Mouse (Mus musculus) stomach, embryonic 16.5 days (tissue): Measurements from ENCODE around the gene Ldha. TPM values are rescaled to one million over a fixed set of nuclear protein-coding genes. Genes with fewer than 3 reads are reported as not detected.

Experiments used
- ATAC-seq: fragments of 200-750 bp; cut with Nextera tagmentation; 2 replicates; pipeline ENCODE4 v1.8.0; 2017; ENCODE audit warnings: moderate number of reproducible peaks, moderate TSS enrichment; ENCODE audit not compliant: insufficient read depth, low FRiP score
- H3K27ac ChIP-seq: fragments of 300-500 bp; sonication (generic); 2 replicates; pipeline ENCODE4 v1.5.1; 2014; ENCODE audit warnings: low read length
- H3K27me3 ChIP-seq: fragments of 300-500 bp; sonication (generic); 2 replicates; pipeline ENCODE4 v1.6.1; 2014; ENCODE audit warnings: low read length, control low read depth, mixed read lengths; ENCODE audit not compliant: control insufficient read depth, insufficient read depth
- H3K36me3 ChIP-seq: fragments of 300-500 bp; sonication (generic); 2 replicates; pipeline ENCODE4 v1.6.1; 2014; ENCODE audit warnings: low read length; ENCODE audit not compliant: control insufficient read depth, insufficient read depth
- H3K4me1 ChIP-seq: fragments of 300-500 bp; sonication (generic); 2 replicates; pipeline ENCODE4 v1.6.1; 2014; ENCODE audit warnings: low read length, control low read depth, mixed read lengths; ENCODE audit not compliant: control insufficient read depth, insufficient read depth
- H3K4me2 ChIP-seq: fragments of 300-500 bp; sonication (generic); 2 replicates; pipeline ENCODE4 v1.6.1; 2014; ENCODE audit warnings: low read depth, low read length, mixed read lengths
- H3K4me3 ChIP-seq: fragments of 300-500 bp; sonication (generic); replicated peaks from 2 replicates; pipeline ENCODE4 v1.5.1; 2014; ENCODE audit warnings: mild to moderate bottlenecking, low read length
- H3K9ac ChIP-seq: fragments of 300-500 bp; sonication (generic); 2 replicates; pipeline ENCODE4 v1.6.1; 2014; ENCODE audit warnings: low read length
- H3K9me3 ChIP-seq: fragments of 300-500 bp; sonication (generic); replicated peaks from 2 replicates; pipeline ENCODE4 v1.6.1; 2016; ENCODE audit warnings: low read length, control low read depth; ENCODE audit not compliant: control insufficient read depth
- WGBS: fragments of 180-500 bp; shearing (Covaris S2); extraction: QIAGEN DNeasy Blood & Tissue Kit; methylation state at CpG from one replicate; pipeline ENCODE4 v1.1.7; 2014; 5-methylcytosine and 5-hydroxymethylcytosine counted together
- polyA plus RNA-seq: library from polyadenylated mRNA; unstranded; fragments of >200 nt; fragmentation: Nextera tagmentation; extraction: Ambion mirVana; gene quantifications from 2 replicates; pipeline ENCODE4 v1.2.1, GENCODE M21; 2015

The Ldha gene
- polyA plus RNA-seq, 1 experiment from 2014 or later, result 1,904 TPM

DNA sequence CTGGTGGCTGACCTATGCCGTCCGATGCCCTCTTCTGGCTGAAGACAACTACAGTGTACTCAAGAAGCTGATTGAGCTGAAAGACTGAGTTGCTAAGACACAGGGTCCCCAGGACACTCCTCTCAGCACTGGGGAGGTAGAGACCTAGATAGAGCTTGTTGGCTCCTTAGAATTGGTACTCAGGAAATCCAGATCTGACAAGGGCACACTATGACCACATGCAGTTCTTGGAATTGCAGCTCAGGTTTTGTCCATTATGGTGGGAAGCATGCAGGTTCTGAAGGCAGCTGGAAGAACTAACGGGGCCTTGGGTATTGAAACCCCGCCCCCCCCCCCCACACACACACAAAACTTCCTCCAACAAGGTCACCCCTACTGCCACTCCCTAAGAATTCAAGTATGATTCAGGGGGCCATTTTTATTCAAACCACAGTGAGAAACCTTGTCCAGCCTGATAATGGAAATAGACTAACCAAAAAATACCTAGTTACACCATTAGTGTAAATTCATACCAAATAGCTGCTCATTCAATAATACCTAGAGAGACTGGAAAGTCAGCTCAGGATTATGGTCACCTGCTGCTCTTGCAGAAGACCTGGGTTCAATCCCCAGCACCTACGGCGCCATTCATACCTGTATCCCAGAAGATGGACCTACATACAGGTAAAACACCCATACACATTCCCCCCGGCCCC lies 14.7 kb downstream of the Ldha start:
- ATAC-seq, result no peak
- H3K27me3 ChIP-seq, result no peaks in the 10 kb centered on the region
- H3K9me3 ChIP-seq, result no peaks in the 10 kb centered on the region
- no peak overlapping the region for H3K9ac ChIP-seq
- H3K36me3 ChIP-seq, result peaks cover 32% of the 10 kb centered on the region
- H3K27ac ChIP-seq, result no peak overlapping the region
- H3K4me3 ChIP-seq, result no peak overlapping the region
- no peaks in the 10 kb centered on the region for H3K4me1 ChIP-seq
- H3K4me2 ChIP-seq, result no peak overlapping the region
- WGBS, result 70% methylated on average over 7 of the region's 7 CpGs

DNA sequence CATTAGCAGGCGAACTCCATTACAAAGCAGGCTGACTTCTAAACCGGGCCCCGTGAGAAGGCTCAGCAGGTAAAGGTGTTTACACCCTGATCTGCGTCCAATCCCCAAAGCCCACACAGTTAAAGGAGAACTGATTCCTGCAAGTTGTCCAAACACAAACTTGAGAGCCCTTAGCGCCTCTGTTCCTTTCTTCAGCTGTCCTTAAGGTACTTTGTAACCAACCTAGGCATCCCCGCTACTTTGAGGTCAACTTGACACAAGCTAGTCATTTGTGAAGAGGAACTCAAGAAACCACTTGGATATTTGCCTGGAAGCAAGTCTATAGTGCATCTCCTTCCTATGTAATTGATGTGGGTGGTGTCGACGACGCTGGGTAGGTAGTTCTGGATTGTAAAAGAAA lies 16.2 kb downstream of the Ldha start:
- Histone ChIP-seq H3K9ac (no peak overlapping the region), H3K4me3 (no peak overlapping the region), H3K27ac (no peak overlapping the region), H3K4me2 (no peak overlapping the region), H3K36me3 (peaks cover 18% of the 10 kb centered on the region), H3K4me1 (no peaks in the 10 kb centered on the region), H3K27me3 (no peaks in the 10 kb centered on the region), H3K9me3 (no peaks in the 10 kb centered on the region)
- 65% methylated on average over 9 of the region's 9 CpGs for WGBS
- ATAC-seq, result no peak

DNA sequence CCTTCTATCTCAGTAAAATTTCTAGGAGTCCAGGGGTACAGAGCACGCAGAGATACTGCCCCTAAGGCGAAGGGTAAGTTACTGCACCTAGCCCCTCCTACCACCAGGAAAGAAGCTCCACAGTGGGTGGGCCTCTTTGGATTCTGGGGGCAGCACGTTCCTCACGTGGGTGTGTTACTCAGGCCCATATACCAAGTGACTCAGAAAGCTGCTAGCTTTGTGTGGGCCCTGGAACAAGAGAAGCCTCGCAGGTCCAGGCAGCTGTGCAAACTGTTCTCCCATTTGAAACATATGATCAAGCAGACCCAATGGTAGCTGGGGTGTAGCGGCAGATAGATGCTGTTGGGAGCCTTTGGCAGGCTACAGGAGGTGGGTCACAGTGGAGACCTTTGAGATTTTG lies 17.8 kb downstream of the Ldha start:
- Histone ChIP-seq H3K36me3 (peaks cover 4% of the 10 kb centered on the region; the same call in 1 of the 2 replicates), H3K27me3 (no peaks in the 10 kb centered on the region), H3K4me2 (no peak overlapping the region), H3K9ac (no peak overlapping the region), H3K9me3 (no peaks in the 10 kb centered on the region), H3K4me1 (no peaks in the 10 kb centered on the region), H3K27ac (no peak overlapping the region), H3K4me3 (no peak overlapping the region)
- ATAC-seq, result no peak
- WGBS, result 47% methylated on average over 6 of the region's 6 CpGs

DNA sequence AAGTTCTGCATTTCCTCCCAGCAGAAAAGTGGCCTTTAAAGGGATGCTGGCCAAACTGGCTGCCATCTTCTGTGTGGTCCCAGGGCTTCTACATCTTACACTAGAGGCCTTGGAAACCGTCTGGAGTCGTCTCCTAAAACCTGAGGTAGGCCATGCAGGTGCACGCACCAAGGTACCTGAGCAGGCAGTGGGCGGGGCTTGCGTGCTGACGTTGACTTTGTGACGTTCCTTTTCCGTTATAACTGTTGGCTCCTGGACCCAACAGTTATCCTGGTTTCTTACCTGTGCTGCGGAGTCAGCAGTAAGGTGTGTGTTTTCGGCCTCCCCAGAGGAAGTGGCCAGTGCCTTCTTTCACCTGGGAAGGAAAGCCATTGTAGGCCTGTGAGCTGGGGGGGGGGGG lies 19.7 kb downstream of the Ldha start, which contains the start of gene Ldhc:
Ldhc (plus strand) TSS at position 208 of the 400 bp plus-strand sequence.
- ATAC-seq, result no peak
- Histone ChIP-seq H3K4me3 (no peak within 1 kb of the TSS), H3K9ac (no peak within 1 kb of the TSS), H3K27ac (no peak within 1 kb of the TSS), H3K36me3 (no peaks in the 10 kb centered on the region), H3K27me3 (no peaks in the 10 kb centered on the region), H3K4me2 (no peak within 1 kb of the TSS), H3K9me3 (no peaks in the 10 kb centered on the region), H3K4me1 (no peaks in the 10 kb centered on the region)
- 45% methylated on average over 10 of the region's 10 CpGs for WGBS

DNA sequence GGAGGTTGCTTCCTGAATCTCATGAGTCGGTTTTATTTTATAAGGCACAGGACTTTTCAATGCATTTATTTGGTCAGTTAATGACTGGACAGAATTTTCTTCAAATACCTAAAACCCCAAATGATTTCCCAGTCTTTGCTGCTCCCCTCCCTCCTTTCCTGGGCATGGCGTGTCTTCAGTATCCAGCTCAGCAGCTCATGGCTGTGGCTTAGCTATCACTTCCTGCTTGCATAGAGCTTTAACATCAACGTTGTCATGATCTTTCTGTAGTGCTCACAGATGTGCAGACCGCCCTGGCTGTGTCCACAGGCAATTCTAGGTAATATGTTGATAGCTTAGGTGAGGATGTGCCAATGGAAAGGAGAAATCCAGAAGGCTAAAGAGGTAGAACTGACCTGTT lies 30.7 kb downstream of the Ldha start:
- Histone ChIP-seq H3K9ac (no peak overlapping the region), H3K4me2 (no peak overlapping the region), H3K36me3 (no peaks in the 10 kb centered on the region), H3K9me3 (no peaks in the 10 kb centered on the region), H3K4me1 (no peaks in the 10 kb centered on the region), H3K27ac (no peak overlapping the region), H3K4me3 (no peak overlapping the region), H3K27me3 (no peaks in the 10 kb centered on the region)
- WGBS, result 63% methylated on average over 4 of the region's 4 CpGs
- ATAC-seq, result no peak

DNA sequence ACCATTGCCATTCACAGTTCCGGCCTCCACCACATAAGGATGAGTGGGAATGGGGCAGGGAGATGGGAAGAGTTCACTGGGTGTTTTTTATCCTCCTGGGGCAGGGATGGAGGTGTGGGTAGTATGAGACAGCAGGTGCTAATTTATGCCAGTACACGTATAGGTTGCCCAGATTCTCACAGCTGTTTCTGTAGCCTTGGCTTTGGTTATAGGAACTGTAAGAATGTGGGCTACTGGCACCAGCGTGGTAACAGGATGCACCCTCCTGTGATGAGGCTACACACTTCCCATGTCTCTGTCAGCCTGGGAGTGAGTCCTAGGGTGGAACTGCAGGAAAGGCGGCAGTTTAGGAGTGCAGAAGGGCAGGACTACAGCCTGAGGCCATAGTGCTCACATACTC lies 35.6 kb downstream of the Ldha start:
- no peak for ATAC-seq
- WGBS, result 79% methylated on average over 4 of the region's 4 CpGs
- Histone ChIP-seq H3K4me1 (no peaks in the 10 kb centered on the region), H3K36me3 (no peaks in the 10 kb centered on the region), H3K9me3 (no peaks in the 10 kb centered on the region), H3K4me3 (no peak overlapping the region), H3K4me2 (no peak overlapping the region), H3K9ac (no peak overlapping the region), H3K27ac (no peak overlapping the region), H3K27me3 (no peaks in the 10 kb centered on the region)

DNA sequence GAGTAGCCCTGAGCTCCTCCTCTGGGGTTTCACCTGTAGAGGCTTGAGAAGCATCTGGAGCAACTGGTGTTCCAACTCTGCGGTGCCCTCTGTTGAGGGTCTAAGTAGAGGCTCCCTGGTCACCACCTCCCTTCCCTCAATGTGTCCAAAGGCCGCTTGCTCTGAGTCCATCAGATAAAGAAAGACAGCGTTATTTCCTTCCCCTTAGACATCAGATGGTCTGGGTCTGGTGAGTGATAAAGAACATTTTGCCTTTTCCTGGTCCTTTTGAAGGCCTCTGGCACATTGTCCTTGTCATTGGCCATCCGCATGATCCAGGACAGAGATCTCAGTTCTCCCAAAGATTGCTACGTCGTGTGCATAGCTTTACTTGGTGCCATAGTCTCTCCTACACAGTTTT lies 36.0 kb downstream of the Ldha start:
- H3K9ac ChIP-seq, result no peak overlapping the region
- H3K36me3 ChIP-seq, result no peaks in the 10 kb centered on the region
- no peaks in the 10 kb centered on the region for H3K27me3 ChIP-seq
- H3K4me3 ChIP-seq, result no peak overlapping the region
- H3K4me2 ChIP-seq, result no peak overlapping the region
- H3K9me3 ChIP-seq, result no peaks in the 10 kb centered on the region
- WGBS, result 78% methylated on average over 6 of the region's 6 CpGs
- ATAC-seq, result no peak
- no peak overlapping the region for H3K27ac ChIP-seq
- no peaks in the 10 kb centered on the region for H3K4me1 ChIP-seq

DNA sequence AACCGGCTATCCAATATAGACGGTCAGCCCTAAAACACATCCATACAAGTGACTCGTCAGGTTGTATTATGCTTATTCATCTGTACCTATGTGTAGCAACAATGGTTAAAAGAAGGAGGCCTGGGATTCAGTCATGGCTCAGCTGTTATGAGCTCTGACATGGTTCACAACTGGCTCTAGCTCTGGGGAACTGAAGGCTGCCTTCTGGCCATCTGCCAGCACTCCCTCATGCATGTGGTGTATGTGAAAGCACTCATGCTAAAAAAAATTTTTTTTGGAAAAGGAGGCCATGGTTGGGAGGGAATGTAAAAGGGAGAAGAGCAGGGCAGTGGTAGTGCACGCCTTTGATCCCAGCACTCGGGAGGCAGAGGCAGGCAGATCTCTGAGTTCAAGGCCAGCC lies 38.6 kb downstream of the Ldha start:
- Histone ChIP-seq H3K27ac (no peak overlapping the region), H3K36me3 (no peaks in the 10 kb centered on the region), H3K27me3 (no peaks in the 10 kb centered on the region), H3K9ac (no peak overlapping the region), H3K4me3 (no peak overlapping the region), H3K4me2 (no peak overlapping the region), H3K4me1 (no peaks in the 10 kb centered on the region), H3K9me3 (no peaks in the 10 kb centered on the region)
- no peak for ATAC-seq
- 92% methylated on average over 5 of the region's 5 CpGs for WGBS

DNA sequence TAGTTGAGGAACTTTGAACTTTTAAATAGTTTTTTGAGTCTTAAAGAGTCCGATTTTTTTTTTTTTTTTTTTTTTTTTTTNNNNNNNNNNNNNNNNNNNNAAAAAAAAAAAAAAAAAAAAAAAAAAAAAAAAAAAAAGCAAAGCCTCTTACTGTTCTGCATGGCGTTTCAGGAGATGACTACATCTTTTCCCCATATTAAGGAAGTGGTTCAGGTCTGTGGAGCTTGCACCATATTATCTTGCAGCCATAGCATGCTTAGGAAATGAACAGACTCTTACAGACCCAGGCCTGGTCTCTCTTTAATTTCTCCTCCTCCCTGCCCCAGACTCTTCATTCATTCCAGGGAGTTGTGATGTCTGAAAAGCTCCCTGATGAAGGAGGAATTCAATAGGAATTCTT lies 39.7 kb downstream of the Ldha start:
- H3K27me3 ChIP-seq, result no peaks in the 10 kb centered on the region
- no peaks in the 10 kb centered on the region for H3K9me3 ChIP-seq
- H3K9ac ChIP-seq, result no peak overlapping the region
- H3K27ac ChIP-seq, result no peak overlapping the region
- 75% methylated on average over 2 of the region's 2 CpGs for WGBS
- H3K4me2 ChIP-seq, result no peak overlapping the region
- no peak overlapping the region for H3K4me3 ChIP-seq
- ATAC-seq, result no peak
- no peaks in the 10 kb centered on the region for H3K4me1 ChIP-seq
- H3K36me3 ChIP-seq, result peaks cover 4% of the 10 kb centered on the region; the same call in 1 of the 2 replicates
